Mouse (Mus musculus) heart, postnatal 0 days (tissue): ENCODE data around the gene Prodh2.

Experiments
- CTCF ChIP-seq: IDR thresholded peaks from 2 replicates; pipeline ENCODE4 v1.5.1; 2016; ENCODE audit warnings: antibody characterized with exemption, control low read depth, low read depth
- EP300 ChIP-seq: IDR thresholded peaks from 2 replicates; pipeline ENCODE4 v1.6.1; 2016; ENCODE audit warnings: antibody characterized with exemption, low read depth

DNA sequence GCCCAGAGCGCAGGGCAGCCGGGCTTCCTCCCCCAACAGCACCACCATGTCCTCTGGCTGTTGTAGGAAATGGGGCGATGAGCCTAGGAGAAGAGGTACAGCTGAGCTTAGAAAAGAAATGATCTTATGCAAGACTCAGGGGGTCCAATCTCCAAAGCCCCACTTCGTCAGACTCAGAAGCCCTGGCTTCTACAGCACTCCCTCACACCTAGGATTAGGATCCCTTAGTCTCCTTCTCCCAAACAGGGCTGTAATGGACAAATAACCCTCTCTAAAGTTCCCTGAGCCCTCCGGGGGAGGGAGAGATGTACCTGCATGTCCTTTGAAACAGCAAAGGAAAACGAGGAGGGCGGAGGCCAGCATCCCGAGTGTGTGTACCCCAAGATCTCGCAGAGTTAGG lies 36.9 kb upstream of the Prodh2 start:
- TF ChIP-seq CTCF (no peak), EP300 (no peak)
